Mouse (Mus musculus) liver, adult 2 months (tissue): ENCODE results near the gene Ccdc80.

Experiments
- CTCF ChIP-seq: fragments of 200-500 bp; IDR thresholded peaks from 2 replicates; pipeline ENCODE4 v1.5.1; 2011; ENCODE audit warnings: low read depth, low read length, control low read depth
- POLR2A ChIP-seq: fragments of 200-500 bp; IDR thresholded peaks from 2 replicates; pipeline ENCODE4 v1.6.1; 2011; ENCODE audit warnings: low read length, control low read depth; ENCODE audit not compliant: insufficient read depth; ENCODE audit errors: extremely low read depth

GRCm38 (mm10) chr16:45098886-45099210 is 5.6 kb downstream of the Ccdc80 start:
- TF ChIP-seq CTCF (no peak), POLR2A (no peak)
